Mouse (Mus musculus) lung, adult 2 months (tissue): ENCODE results near the gene Dusp1. TPM values are rescaled to one million over a fixed set of nuclear protein-coding genes. Genes with fewer than 3 reads are reported as not detected.

Experiments
- DNase-seq: peaks from one replicate; pipeline ENCODE4 v3.0.0; 2022
- H3K4me1 ChIP-seq: fragments of 200-500 bp; 2 replicates; pipeline ENCODE4 v1.6.1; 2011; ENCODE audit warnings: low read length; ENCODE audit not compliant: control insufficient read depth, insufficient read depth
- H3K4me3 ChIP-seq: fragments of 200-500 bp; replicated peaks from 2 replicates; pipeline ENCODE3; 2011; ENCODE audit warnings: low read depth, mild to moderate bottlenecking, control low read depth, low read length; ENCODE audit errors: extremely low read depth
- CTCF ChIP-seq: fragments of 200-500 bp; IDR thresholded peaks from 2 replicates; pipeline ENCODE4 v1.5.1; 2011; ENCODE audit warnings: mild to moderate bottlenecking, low read length, control low read depth; ENCODE audit not compliant: insufficient read depth
- POLR2A ChIP-seq: fragments of 200-500 bp; IDR thresholded peaks from 2 replicates; pipeline ENCODE4 v1.6.1; 2011; ENCODE audit warnings: low read depth, mild to moderate bottlenecking, control low read depth, low read length, borderline replicate concordance; ENCODE audit errors: extremely low read depth
- WGBS: fragments of 180-500 bp; shearing (Covaris S2); methylation state at CpG from one replicate; pipeline ENCODE4 v1.1.7; 2018; 5-methylcytosine and 5-hydroxymethylcytosine counted together
- polyA plus RNA-seq: library from polyadenylated mRNA; depleted of rRNA; stranded (reverse); fragments of >200 nt; gene quantifications from 2 replicates; pipeline ENCODE4 v1.2.3, GENCODE M21; 2012

The Dusp1 gene
- polyA plus RNA-seq, 1 experiment, result 233 TPM

DNA sequence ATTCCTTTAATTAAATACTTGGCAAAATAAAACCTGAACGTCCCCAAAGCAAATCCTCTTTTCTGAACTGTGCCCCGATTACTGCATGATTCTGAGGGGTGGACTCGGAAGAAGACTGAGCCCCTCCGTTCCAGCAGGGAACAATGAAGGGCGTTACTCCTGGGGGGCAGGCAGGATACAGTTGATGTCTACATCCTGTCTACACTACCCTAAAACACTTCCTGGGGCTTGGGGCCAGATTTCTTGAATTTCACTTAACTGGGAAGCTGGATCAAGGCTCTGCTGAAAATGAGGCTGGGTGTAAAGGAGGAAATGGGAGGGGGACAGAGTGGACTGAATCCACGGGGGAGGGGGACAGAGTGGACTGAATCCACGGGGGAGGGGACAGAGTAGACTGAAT is 14.2 kb downstream of the Dusp1 start:
- TF ChIP-seq CTCF (no peak), POLR2A (peak; percentile 44; the same call in 1 of the 2 replicates)
- H3K4me3 ChIP-seq, result no peak overlapping the region
- 14% methylated on average over 7 of the region's 7 CpGs for WGBS

DNA sequence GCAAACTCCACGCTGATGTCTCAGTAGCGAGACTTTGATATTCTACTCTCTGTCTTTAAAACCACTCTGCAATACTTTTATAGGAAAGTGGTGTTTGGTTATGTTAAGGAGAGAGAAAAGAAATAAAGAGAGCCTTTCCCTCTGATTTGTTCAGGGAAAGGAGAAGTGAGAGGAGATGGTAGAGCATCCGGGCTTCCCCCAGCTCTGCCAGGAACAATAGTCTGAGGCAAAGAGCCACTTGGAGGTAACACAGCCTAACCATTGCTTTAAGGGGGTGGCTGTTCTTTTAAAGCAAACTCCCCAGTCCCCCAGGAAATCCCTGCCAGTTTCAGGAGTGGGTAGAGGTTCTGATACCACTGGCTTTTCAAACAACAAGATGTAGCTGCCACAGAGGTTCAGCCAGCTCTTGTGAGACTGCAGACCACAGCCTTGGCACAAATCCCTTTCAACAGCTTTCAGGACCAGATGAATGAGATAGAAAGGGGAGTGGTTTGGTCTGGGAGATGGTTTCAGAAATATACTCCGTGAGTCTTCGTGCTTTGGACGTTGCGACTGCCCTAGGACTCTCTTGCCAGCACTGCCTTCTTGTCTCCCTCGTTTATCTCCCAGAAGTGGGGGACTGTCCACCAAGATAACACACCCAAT is 17.5 kb downstream of the Dusp1 start:
- H3K4me3 ChIP-seq, result no peak overlapping the region
- peaks cover 7% of the 10 kb centered on the region for H3K4me1 ChIP-seq
- no peak for DNase-seq
- WGBS, result 36% methylated on average over 8 of the region's 8 CpGs
- TF ChIP-seq POLR2A, result no peak
- no peak for TF ChIP-seq CTCF

More for the DNA sequence above, 14.2 kb downstream of the Dusp1 start:
- no peak for DNase-seq
- peaks cover 7% of the 10 kb centered on the region for H3K4me1 ChIP-seq

GRCm38 (mm10) chr17:26540083-26540482 is 21.8 kb downstream of the Dusp1 start:
- TF ChIP-seq CTCF (no peak), POLR2A (no peak)
- WGBS, result 89% methylated on average over 5 of the region's 5 CpGs

GRCm38 (mm10) chr17:26537722-26538471 is 24.0 kb downstream of the Dusp1 start:
- no peak for DNase-seq
- H3K4me3 ChIP-seq, result no peak overlapping the region
- H3K4me1 ChIP-seq, result peaks cover 7% of the 10 kb centered on the region; the same call in 1 of the 2 replicates
- TF ChIP-seq CTCF, result no peak
- no peak for TF ChIP-seq POLR2A
- WGBS, result 28% methylated on average over 6 of the region's 6 CpGs

More at GRCm38 (mm10) chr17:26540083-26540482, 21.8 kb downstream of the Dusp1 start:
- H3K4me1 ChIP-seq, result no peaks in the 10 kb centered on the region
- no peak overlapping the region for H3K4me3 ChIP-seq
- DNase-seq, result no peak

- peaks cover 7% of the 10 kb centered on the region for H3K4me1 ChIP-seq
- no peak for DNase-seq
- no peak for TF ChIP-seq CTCF
- TF ChIP-seq POLR2A, result no peak
- no peak overlapping the region for H3K4me3 ChIP-seq
- 52% methylated on average over 7 of the region's 7 CpGs for WGBS
Observed at GRCm38 (mm10) chr17:26535251-26536136, 26.4 kb downstream of the Dusp1 start.

- H3K4me3 ChIP-seq, result no peak overlapping the region
- peaks cover 10% of the 10 kb centered on the region for H3K4me1 ChIP-seq
- TF ChIP-seq CTCF (no peak), POLR2A (no peak)
- no peak for DNase-seq
- 86% methylated on average over 5 of the region's 5 CpGs for WGBS
Observed at GRCm38 (mm10) chr17:26534695-26535094, 27.2 kb downstream of the Dusp1 start.

DNA sequence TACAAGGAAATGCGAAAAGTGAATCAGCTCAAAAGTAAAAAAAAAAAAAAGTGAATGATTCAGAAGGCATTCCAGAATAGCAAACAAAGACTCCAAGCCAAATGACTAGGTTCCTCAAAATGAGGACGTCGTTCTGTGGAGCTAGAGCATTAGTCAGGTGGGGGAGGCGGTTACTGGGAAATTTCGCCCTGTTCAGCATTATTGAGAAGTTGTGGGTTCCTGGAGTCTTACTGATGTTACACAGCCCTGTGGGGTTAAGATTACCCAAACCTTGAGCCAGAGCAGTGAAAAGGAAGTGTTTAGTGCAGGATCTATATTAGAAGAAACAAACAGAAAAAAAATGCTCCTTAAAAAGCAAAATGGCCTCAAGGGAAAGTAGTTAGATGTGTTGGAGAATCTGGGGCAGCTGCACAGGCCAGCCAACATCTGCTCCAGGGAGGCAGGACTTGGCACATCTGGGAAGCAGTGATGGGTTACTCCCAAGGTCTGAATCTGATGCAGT is 28.0 kb downstream of the Dusp1 start:
- Histone ChIP-seq H3K4me1 (peaks cover 10% of the 10 kb centered on the region), H3K4me3 (no peak overlapping the region)
- no peak for TF ChIP-seq POLR2A
- no peak for TF ChIP-seq CTCF
- DNase-seq, result no peak
- WGBS, result 49% methylated on average over 5 of the region's 5 CpGs

DNA sequence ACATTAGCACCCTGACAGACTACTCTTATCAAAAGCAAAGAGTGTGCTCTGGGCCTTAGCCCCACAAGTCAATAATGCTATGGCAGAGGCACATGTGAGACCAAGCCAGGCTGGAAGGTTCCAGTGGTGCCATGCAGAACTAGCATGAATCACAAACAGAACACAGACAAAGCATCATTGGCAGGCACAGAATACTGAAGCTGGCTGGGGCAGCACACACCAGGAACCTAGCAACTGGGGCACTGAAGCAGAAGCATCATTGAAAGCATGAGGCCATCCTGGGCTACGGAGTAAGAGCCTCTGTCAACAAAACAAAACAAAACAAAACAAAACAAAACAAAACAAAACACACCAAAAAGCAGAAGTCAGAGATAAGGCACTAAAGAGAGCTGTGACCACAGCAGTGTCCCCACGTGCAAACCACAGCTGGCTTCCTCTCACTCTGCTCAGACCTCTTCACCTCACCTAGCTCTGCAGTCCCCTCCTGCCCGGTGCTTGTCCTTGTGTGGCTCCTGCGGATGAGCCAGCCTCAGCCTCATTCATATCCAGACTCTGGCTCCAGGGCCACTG is 29.4 kb downstream of the Dusp1 start:
- 52% methylated on average over 4 of the region's 4 CpGs for WGBS
- 0 out of 2 replicates have a peak, but pooled peaks have one; percentile 9 for TF ChIP-seq POLR2A
- no peak for TF ChIP-seq CTCF
- Histone ChIP-seq H3K4me3 (no peak overlapping the region), H3K4me1 (peaks cover 10% of the 10 kb centered on the region)
- DNase-seq, result no peak

- WGBS, result 77% methylated on average over 7 of the region's 7 CpGs
- DNase-seq, result no peak
- no peak for TF ChIP-seq CTCF
- no peak for TF ChIP-seq POLR2A
- Histone ChIP-seq H3K4me3 (no peak overlapping the region), H3K4me1 (peaks cover 10% of the 10 kb centered on the region)
Observed at GRCm38 (mm10) chr17:26531395-26532027, 30.4 kb downstream of the Dusp1 start.
